Mouse (Mus musculus): ENCODE measurements around the gene Col4a2. TPM values are rescaled to one million over a fixed set of nuclear protein-coding genes. Genes with fewer than 3 reads are reported as not detected.

Col4a2 gene
- polyA plus RNA-seq, 1 experiment from 2014 or later = 36.2 TPM

DNA sequence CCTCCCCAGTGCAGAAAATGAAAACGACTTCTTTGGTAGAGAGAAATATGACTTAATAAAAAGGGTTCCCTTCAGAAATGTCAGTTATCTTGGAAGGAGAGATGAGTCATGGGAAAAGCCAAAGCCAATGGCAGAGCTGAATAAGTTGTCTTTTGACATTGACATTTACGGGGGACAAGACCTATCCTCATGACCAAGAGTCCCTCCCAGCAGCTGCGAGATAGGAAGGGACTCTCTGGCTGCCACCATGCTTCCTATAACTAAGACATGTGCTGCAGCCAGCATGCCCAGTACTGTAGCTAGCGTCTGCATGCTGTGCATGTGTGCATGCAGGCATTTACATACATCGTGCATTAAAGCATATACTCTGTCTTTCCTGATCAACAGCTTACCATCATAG is 53.6 kb downstream of the Col4a2 start:
- ATAC-seq (ENCODE audit: insufficient read depth, low FRiP score, low TSS enrichment) = no peak
- Histone ChIP-seq H3K36me3 (ENCODE audit: control insufficient read depth, insufficient read depth, low read length) (no peaks in the 10 kb centered on the region), H3K4me1 (ENCODE audit: control insufficient read depth, insufficient read depth, low read length) (peaks cover 16% of the 10 kb centered on the region), H3K9ac (ENCODE audit: low read length) (no peak overlapping the region), H3K4me3 (ENCODE audit: low read depth, low read length) (no peak overlapping the region), H3K4me2 (ENCODE audit: low read depth) (no peak overlapping the region), H3K27me3 (ENCODE audit: control insufficient read depth, insufficient read depth, low read length) (no peaks in the 10 kb centered on the region), H3K9me3 (ENCODE audit: control insufficient read depth, low read length) (no peaks in the 10 kb centered on the region), H3K27ac (ENCODE audit: low read depth, low read length) (no peak overlapping the region)
- WGBS = 83% methylated on average over 5 of the region's 5 CpGs
- DNase-seq (ENCODE audit: low spot score) = no peak

DNA sequence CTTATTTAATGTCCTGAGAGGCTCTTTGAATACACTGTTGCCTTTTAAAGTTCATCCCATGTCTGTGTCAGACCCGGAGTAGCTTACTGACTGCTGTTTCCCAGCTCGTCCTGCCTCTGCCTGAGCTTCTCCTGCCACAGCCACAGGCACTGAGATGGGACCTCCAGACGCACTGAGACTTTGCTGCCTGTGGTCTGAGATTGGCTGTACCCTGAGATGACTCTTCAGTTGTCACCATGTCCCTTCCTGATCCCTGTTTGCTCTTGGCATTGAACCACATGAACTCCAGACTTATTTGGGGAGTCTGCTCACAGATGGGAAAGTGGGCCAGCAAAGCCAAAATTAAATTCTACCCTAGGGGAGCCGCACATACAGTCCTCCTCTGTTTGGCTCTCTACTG is 54.1 kb downstream of the Col4a2 start:
- Histone ChIP-seq H3K4me3 (ENCODE audit: low read depth, low read length) (no peak overlapping the region), H3K9me3 (ENCODE audit: control insufficient read depth, low read length) (no peaks in the 10 kb centered on the region), H3K9ac (ENCODE audit: low read length) (no peak overlapping the region), H3K4me2 (ENCODE audit: low read depth) (no peak overlapping the region), H3K27ac (ENCODE audit: low read depth, low read length) (no peak overlapping the region), H3K27me3 (ENCODE audit: control insufficient read depth, insufficient read depth, low read length) (no peaks in the 10 kb centered on the region), H3K4me1 (ENCODE audit: control insufficient read depth, insufficient read depth, low read length) (peaks cover 14% of the 10 kb centered on the region), H3K36me3 (ENCODE audit: control insufficient read depth, insufficient read depth, low read length) (no peaks in the 10 kb centered on the region)
- ATAC-seq (ENCODE audit: insufficient read depth, low FRiP score, low TSS enrichment) (no peak), DNase-seq (ENCODE audit: low spot score) (no peak)
- 81% methylated on average over 4 of the region's 4 CpGs for WGBS

DNA sequence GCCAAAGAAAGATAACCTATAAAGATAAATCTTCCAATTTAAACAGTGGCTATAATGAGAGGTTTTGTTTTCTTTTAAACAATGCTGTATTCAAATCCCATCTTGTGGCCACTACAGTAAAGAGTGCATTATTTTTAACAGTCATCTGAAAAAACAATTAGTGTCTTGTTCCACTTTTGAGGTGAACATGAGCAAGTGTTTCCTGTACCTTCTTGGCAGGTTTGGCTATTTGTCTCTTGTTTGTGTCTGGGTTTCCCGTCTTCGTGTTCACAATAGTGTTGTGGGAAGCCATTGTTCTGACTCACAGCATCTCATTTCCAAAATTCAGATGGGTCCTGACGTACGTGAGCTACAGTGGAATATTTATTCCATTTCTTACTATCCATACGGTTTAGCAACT is 55.1 kb downstream of the Col4a2 start:
- Histone ChIP-seq H3K36me3 (ENCODE audit: control insufficient read depth, insufficient read depth, low read length) (no peaks in the 10 kb centered on the region), H3K9ac (ENCODE audit: low read length) (no peak overlapping the region), H3K4me3 (ENCODE audit: low read depth, low read length) (no peak overlapping the region), H3K4me2 (ENCODE audit: low read depth) (no peak overlapping the region), H3K27me3 (ENCODE audit: control insufficient read depth, insufficient read depth, low read length) (no peaks in the 10 kb centered on the region), H3K27ac (ENCODE audit: low read depth, low read length) (no peak overlapping the region), H3K4me1 (ENCODE audit: control insufficient read depth, insufficient read depth, low read length) (peaks cover 5% of the 10 kb centered on the region), H3K9me3 (ENCODE audit: control insufficient read depth, low read length) (no peaks in the 10 kb centered on the region)
- no peak for DNase-seq (ENCODE audit: low spot score)
- ATAC-seq (ENCODE audit: insufficient read depth, low FRiP score, low TSS enrichment) = no peak
- 77% methylated on average over 5 of the region's 5 CpGs for WGBS

DNA sequence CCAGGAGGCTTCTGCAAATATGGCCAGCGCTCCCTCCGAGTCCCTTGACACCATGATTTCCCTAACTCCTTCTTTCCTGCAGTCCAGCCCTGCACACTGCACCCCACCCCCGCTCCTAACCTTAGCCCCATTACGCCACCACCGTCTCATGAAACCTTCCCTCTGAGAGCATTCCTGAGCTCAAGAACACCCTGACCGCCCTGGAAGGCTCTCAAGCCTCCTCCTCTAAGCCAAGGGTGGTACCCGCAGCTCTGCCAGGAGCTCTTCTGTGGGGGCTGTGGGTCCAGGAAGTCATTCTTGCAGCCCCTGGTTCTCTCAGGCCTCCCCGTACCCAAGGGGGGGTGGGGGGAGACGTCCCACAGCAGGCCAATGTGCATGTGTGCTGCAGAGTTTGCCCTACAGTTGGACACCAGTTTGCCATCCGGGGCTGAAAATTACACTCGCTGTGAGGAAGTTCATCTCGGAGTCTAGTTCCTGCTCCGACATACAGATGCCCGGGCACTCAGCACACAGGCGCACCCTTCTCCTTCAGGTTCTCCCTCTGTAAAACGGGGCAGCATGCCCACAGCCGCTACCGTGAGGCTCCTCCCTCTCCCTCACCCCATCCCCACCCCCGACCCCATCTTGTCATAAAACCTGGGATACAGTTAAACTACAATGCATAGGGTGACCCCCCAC is 57.1 kb downstream of the Col4a2 start:
- H3K27ac ChIP-seq (ENCODE audit: low read depth, low read length) = no peak overlapping the region
- H3K4me2 ChIP-seq (ENCODE audit: low read depth) = no peak overlapping the region
- no peaks in the 10 kb centered on the region for H3K4me1 ChIP-seq (ENCODE audit: control insufficient read depth, insufficient read depth, low read length)
- H3K27me3 ChIP-seq (ENCODE audit: control insufficient read depth, insufficient read depth, low read length) = no peaks in the 10 kb centered on the region
- DNase-seq (ENCODE audit: low spot score) (no peak), ATAC-seq (ENCODE audit: insufficient read depth, low FRiP score, low TSS enrichment) (no peak)
- H3K9me3 ChIP-seq (ENCODE audit: control insufficient read depth, low read length) = no peaks in the 10 kb centered on the region
- no peak overlapping the region for H3K4me3 ChIP-seq (ENCODE audit: low read depth, low read length)
- no peaks in the 10 kb centered on the region for H3K36me3 ChIP-seq (ENCODE audit: control insufficient read depth, insufficient read depth, low read length)
- 83% methylated on average over 19 of the region's 19 CpGs for WGBS
- H3K9ac ChIP-seq (ENCODE audit: low read length) = no peak overlapping the region

DNA sequence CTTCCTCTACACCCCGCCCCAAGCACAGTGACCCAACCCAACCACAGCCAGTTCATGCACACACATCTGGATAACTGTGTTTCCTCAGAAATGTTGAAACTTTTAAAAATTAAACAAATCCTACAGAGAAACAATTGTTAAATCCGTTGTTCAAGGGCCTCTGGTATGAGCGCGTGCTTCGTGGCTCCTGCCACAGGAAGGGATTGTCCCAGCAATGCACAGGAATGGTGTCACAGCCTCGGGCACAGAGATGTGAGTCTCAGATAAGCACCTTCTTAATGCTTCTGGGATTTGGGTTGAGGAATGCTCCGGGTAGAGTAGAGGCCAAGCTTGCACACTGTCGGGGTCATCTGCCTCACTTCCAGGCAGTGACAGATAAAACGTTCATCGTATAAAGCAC is 58.7 kb downstream of the Col4a2 start:
- Histone ChIP-seq H3K27ac (ENCODE audit: low read depth, low read length) (no peak overlapping the region), H3K36me3 (ENCODE audit: control insufficient read depth, insufficient read depth, low read length) (no peaks in the 10 kb centered on the region), H3K4me3 (ENCODE audit: low read depth, low read length) (no peak overlapping the region), H3K4me1 (ENCODE audit: control insufficient read depth, insufficient read depth, low read length) (no peaks in the 10 kb centered on the region; the same call in 1 of the 2 replicates), H3K9ac (ENCODE audit: low read length) (no peak overlapping the region), H3K9me3 (ENCODE audit: control insufficient read depth, low read length) (no peaks in the 10 kb centered on the region), H3K27me3 (ENCODE audit: control insufficient read depth, insufficient read depth, low read length) (no peaks in the 10 kb centered on the region), H3K4me2 (ENCODE audit: low read depth) (no peak overlapping the region)
- ATAC-seq (ENCODE audit: insufficient read depth, low FRiP score, low TSS enrichment) (no peak), DNase-seq (ENCODE audit: low spot score) (no peak)
- WGBS = 92% methylated on average over 10 of the region's 10 CpGs

DNA sequence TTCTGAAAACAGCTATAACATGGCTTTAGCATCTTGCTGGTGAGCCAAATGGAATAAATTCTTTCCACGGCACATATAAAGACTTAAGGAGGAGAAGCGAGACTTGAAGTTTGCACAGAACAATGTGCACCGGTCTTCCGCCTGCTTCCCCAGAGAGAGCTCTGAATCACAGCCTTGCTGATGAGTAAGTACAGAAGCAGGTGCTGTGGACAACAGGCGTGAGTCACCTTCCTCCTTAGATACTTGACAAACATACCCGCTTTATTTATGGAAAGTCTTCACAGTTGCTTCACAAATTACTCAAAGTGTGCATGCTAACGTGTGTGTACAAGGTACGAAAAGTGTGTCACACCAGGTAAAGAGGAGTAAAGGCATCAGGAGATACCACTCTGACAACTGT is 59.5 kb downstream of the Col4a2 start:
- no peak overlapping the region for H3K4me3 ChIP-seq (ENCODE audit: low read depth, low read length)
- 94% methylated on average over 8 of the region's 8 CpGs for WGBS
- H3K27me3 ChIP-seq (ENCODE audit: control insufficient read depth, insufficient read depth, low read length) = no peaks in the 10 kb centered on the region
- no peaks in the 10 kb centered on the region; the same call in 1 of the 2 replicates for H3K4me1 ChIP-seq (ENCODE audit: control insufficient read depth, insufficient read depth, low read length)
- no peak overlapping the region for H3K4me2 ChIP-seq (ENCODE audit: low read depth)
- H3K9me3 ChIP-seq (ENCODE audit: control insufficient read depth, low read length) = no peaks in the 10 kb centered on the region
- no peak overlapping the region for H3K27ac ChIP-seq (ENCODE audit: low read depth, low read length)
- DNase-seq (ENCODE audit: low spot score) (no peak), ATAC-seq (ENCODE audit: insufficient read depth, low FRiP score, low TSS enrichment) (no peak)
- H3K36me3 ChIP-seq (ENCODE audit: control insufficient read depth, insufficient read depth, low read length) = no peaks in the 10 kb centered on the region
- H3K9ac ChIP-seq (ENCODE audit: low read length) = no peak overlapping the region

DNA sequence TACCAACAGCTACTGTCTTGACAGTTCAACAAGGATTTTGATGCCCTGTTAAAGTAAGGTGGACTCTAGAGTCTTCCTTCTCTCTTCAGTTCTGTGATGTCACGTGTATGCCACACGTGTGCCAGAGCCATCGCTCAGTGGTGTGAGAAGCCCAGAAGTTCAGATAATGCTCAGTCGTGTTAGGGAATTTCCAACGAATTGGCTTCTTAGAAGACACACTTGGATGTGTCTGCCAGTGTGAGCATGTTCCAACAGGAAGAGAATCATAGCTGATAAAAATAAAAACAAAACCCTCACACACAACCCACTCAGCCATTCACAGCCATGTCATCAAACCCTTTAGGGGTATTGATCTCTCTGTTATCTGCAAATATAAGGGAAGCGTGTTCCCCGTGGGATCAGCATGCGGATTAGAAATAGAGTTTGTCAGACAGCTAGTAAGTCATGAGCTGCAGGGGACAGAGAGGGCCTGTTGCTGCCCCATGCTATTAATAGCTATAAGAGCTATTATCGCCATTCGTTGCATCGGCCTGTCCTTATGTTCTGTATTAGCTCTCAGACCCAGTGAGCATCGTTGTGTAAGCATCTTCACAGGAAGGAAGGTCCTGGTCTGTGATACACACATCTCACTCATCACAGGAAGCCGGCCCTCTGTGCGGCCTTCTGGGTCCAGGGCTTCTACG is 61.2 kb downstream of the Col4a2 start:
- 95% methylated on average over 15 of the region's 15 CpGs for WGBS
- ATAC-seq (ENCODE audit: insufficient read depth, low FRiP score, low TSS enrichment) (no peak), DNase-seq (ENCODE audit: low spot score) (no peak)
- no peaks in the 10 kb centered on the region for H3K27me3 ChIP-seq (ENCODE audit: control insufficient read depth, insufficient read depth, low read length)
- no peaks in the 10 kb centered on the region for H3K9me3 ChIP-seq (ENCODE audit: control insufficient read depth, low read length)
- H3K27ac ChIP-seq (ENCODE audit: low read depth, low read length) = no peak overlapping the region
- no peaks in the 10 kb centered on the region; the same call in 1 of the 2 replicates for H3K4me1 ChIP-seq (ENCODE audit: control insufficient read depth, insufficient read depth, low read length)
- no peak overlapping the region for H3K4me2 ChIP-seq (ENCODE audit: low read depth)
- H3K9ac ChIP-seq (ENCODE audit: low read length) = no peak overlapping the region
- no peak overlapping the region for H3K4me3 ChIP-seq (ENCODE audit: low read depth, low read length)
- no peaks in the 10 kb centered on the region for H3K36me3 ChIP-seq (ENCODE audit: control insufficient read depth, insufficient read depth, low read length)

DNA sequence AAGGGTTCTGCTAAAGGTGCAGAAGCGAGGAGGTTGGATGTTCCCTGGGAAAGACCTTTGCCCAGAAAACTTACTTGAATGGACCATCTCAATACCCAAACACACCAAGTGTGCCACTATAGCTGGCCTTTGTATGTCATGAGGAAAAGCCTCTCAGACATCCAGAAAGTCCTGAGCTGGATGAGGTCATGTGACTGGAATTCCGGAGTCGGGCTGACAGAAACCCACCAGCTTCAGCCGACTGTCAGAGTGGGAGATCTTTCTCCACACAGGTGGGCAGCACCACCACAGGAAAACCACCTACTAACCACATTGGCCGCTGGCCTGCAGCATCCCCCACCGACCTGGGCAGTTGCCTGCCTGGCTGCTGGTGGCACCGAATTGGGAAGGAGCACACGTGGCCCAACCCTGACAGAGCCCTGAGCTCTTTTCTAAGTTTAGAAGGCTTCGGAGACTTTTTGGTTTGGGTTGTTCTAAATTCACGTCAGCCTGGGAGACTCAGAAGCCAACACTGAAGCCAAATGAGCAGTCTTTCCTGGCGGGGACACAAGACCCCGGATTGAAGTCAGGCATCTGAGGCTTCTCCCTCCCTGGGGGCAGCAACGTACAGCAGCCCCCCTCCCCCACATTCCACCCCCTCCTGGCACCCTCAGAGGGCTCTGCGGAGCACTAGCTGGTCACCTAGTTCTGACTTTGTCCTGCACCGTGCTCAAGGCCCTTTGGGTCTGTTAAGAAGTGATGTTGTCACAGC is 61.9 kb downstream of the Col4a2 start:
- H3K9ac ChIP-seq (ENCODE audit: low read length) = no peak overlapping the region
- DNase-seq (ENCODE audit: low spot score) (no peak), ATAC-seq (ENCODE audit: insufficient read depth, low FRiP score, low TSS enrichment) (no peak)
- no peak overlapping the region for H3K27ac ChIP-seq (ENCODE audit: low read depth, low read length)
- H3K4me3 ChIP-seq (ENCODE audit: low read depth, low read length) = no peak overlapping the region
- H3K36me3 ChIP-seq (ENCODE audit: control insufficient read depth, insufficient read depth, low read length) = no peaks in the 10 kb centered on the region
- H3K4me2 ChIP-seq (ENCODE audit: low read depth) = no peak overlapping the region
- WGBS = 85% methylated on average over 15 of the region's 15 CpGs
- no peaks in the 10 kb centered on the region; the same call in 1 of the 2 replicates for H3K4me1 ChIP-seq (ENCODE audit: control insufficient read depth, insufficient read depth, low read length)
- H3K9me3 ChIP-seq (ENCODE audit: control insufficient read depth, low read length) = no peaks in the 10 kb centered on the region
- no peaks in the 10 kb centered on the region for H3K27me3 ChIP-seq (ENCODE audit: control insufficient read depth, insufficient read depth, low read length)
